Mouse (Mus musculus) CH12.LX (cell line): ENCODE measurements around the gene Pou3f4.

Source experiments
- E2F4 ChIP-seq: IDR thresholded peaks from 2 replicates; pipeline ENCODE4 v1.6.1; 2011; ENCODE audit warnings: low read depth, low read length, improper control_type of control experiment; ENCODE audit not compliant: insufficient replicate concordance
- NELFE ChIP-seq: IDR thresholded peaks from 2 replicates; pipeline ENCODE4 v1.6.1; 2011; ENCODE audit warnings: low read depth, low read length, improper control_type of control experiment
- TBP ChIP-seq: conservative IDR thresholded peaks from 2 replicates; pipeline ENCODE4 v1.6.1; 2011; ENCODE audit warnings: low read depth, low read length, improper control_type of control experiment

- TF ChIP-seq E2F4 (no peak), TBP (no peak), NELFE (no peak)
Measured at GRCm38 (mm10) chrX:110837450-110837849, 23.4 kb downstream of the Pou3f4 start.
